ENCODE assay signal across 9 mouse cellular contexts in genomic region chr7:63910912-63911311, GRCm38 (mm10). TPM values are rescaled to one million over a fixed set of nuclear protein-coding genes. Genes with fewer than 3 reads are reported as not detected.
DNase-seq lines count a peak whose midpoint lies in the region; ATAC-seq and TF ChIP-seq lines count a peak whose summit lies in the region.
"Had no signal": no experiment of that assay in that cellular context is flagged by ENCODE, and none has a peak within 500 bp of the region (broad histone marks: within the 10 kb centered on the region; RNA-seq: fewer than 3 reads in every experiment).

No protein-coding gene starts in this region.

- TF ChIP-seq CTCF in CH12.LX (conservative IDR thresholded peaks at IDR 0.05 in 1 of 2, IDR thresholded peaks at IDR 0.05 in 1 of 2; ENCODE audit: low read depth in 2 of 2, low read length in 2 of 2), result peak in 1 of 2 experiments; percentile 42; a peak in 2 of 4 replicates

- DNase-seq in gastrocnemius, postnatal 25 days, result peak; percentile 56
- no peak for DNase-seq in gastrocnemius, postnatal 36 days
- peak; percentile 80 for DNase-seq in CH12.LX (ENCODE audit: extremely low read depth)
- DNase-seq in heart, postnatal 4 days, result peak; percentile 32
- DNase-seq in adipocyte (ENCODE audit: low spot score), result no peak
- DNase-seq in right cerebral cortex, postnatal 10 days (ENCODE audit: low spot score in 2 of 2), result no peak
- DNase-seq in left cerebral cortex, postnatal 10 days (ENCODE audit: extremely low spot score in 1 of 2, low spot score in 2 of 2), result no peak

- peak; percentile 35 for TF ChIP-seq RAD21 in CH12.LX (IDR thresholded peaks at IDR 0.05; ENCODE audit: low read depth, low read length)

- H3K4me3 ChIP-seq in CH12.LX (replicated peaks in 1 of 3; ENCODE audit: low read depth in 2 of 3, low read length in 2 of 3, poor library complexity in 1 of 3), result no peak overlapping the region
- no peak overlapping the region for H3K4me3 ChIP-seq in lung, embryonic 15.5 days

- H3K9ac ChIP-seq in CH12.LX (ENCODE audit: insufficient read depth, low read depth), result peak overlapping the region; percentile 57
- no peak overlapping the region for H3K9ac ChIP-seq in lung, embryonic 15.5 days

- H3K27me3 ChIP-seq in CH12.LX (replicated peaks), result no peaks in the 10 kb centered on the region
- H3K27me3 ChIP-seq in lung, embryonic 15.5 days, result no peaks in the 10 kb centered on the region
- H3K27me3 ChIP-seq: Patski had no signal

- no peaks in the 10 kb centered on the region for H3K9me3 ChIP-seq in CH12.LX (replicated peaks; ENCODE audit: low read length)
- H3K9me3 ChIP-seq in lung, embryonic 15.5 days, result no peaks in the 10 kb centered on the region

- TF ChIP-seq POLR2A in CH12.LX (IDR thresholded peaks at IDR 0.05; ENCODE audit: low read depth, low read length), result peak; percentile 42; the same call in 1 of the 2 replicates

- H3K27ac ChIP-seq in CH12.LX (ENCODE audit: insufficient read depth, low read depth), result peak overlapping the region; percentile 100
- peak overlapping the region; percentile 86 for H3K27ac ChIP-seq in lung, embryonic 15.5 days

- H3K4me1 ChIP-seq in CH12.LX (ENCODE audit: control insufficient read depth in 1 of 2, insufficient read depth in 2 of 2), result peaks cover 28 to 67% of the 10 kb centered on the region in 2 experiments
- H3K4me1 ChIP-seq in lung, embryonic 15.5 days, result peaks cover 65% of the 10 kb centered on the region

- no peaks in the 10 kb centered on the region for H3K36me3 ChIP-seq in CH12.LX (replicated peaks in 1 of 2; ENCODE audit: control insufficient read depth in 1 of 2, insufficient read depth in 1 of 2, low read length in 1 of 2)
- H3K36me3 ChIP-seq in lung, embryonic 15.5 days, result no peaks in the 10 kb centered on the region

- H3K79me2 ChIP-seq in CH12.LX (replicated peaks; ENCODE audit: control insufficient read depth, extremely low read depth, insufficient read depth, poor library complexity, severe bottlenecking), result peaks cover 8% of the 10 kb centered on the region

- TF ChIP-seq EP300 in CH12.LX (IDR thresholded peaks at IDR 0.05; ENCODE audit: low read length), result peak; percentile 68

- WGBS in lung, embryonic 15.5 days, result 24% methylated on average over 4 of the region's 4 CpGs

- peak overlapping the region; percentile 91 for H3K4me2 ChIP-seq in CH12.LX (ENCODE audit: insufficient read depth, low read depth, poor library complexity, severe bottlenecking)
- no peak overlapping the region for H3K4me2 ChIP-seq in lung, embryonic 15.5 days

- intact Hi-C loops in gastrocnemius, postnatal 36 days (cut with DNase I), result no loop called here
- intact Hi-C loops in left cerebral cortex, postnatal 10 days (cut with DNase I), result no loop called here

- ATAC-seq in lung, embryonic 15.5 days (ENCODE audit: borderline replicate concordance, extremely low read depth, low FRiP score, low TSS enrichment), result no peak
- ATAC-seq: Patski had no signal

- dilution Hi-C loops in CH12.LX (cut with MboI; ENCODE audit: extremely low pct_ligation_motif_present, extremely low pct_unique_long_range_greater_than_20kb, low sequenced_read_pairs), result no loop called here

- in situ Hi-C loops in CH12.LX (cut with MboI; ENCODE audit: low pct_ligation_motif_present, low pct_unique_long_range_greater_than_20kb, low sequenced_read_pairs), result no loop called here

TF ChIP-seq in CH12.LX, 34 proteins besides CTCF, POLR2A, EP300 and RAD21:
- TF ChIP-seq CHD1 (IDR thresholded peaks at IDR 0.05; ENCODE audit: low read depth, low read length), result 0 out of 2 replicates have a peak, but pooled peaks have one; percentile 29
- TF ChIP-seq TBP (conservative IDR thresholded peaks at IDR 0.05; ENCODE audit: low read depth, low read length), result no peak
- TF ChIP-seq ZC3H11A (IDR thresholded peaks at IDR 0.05; ENCODE audit: low read depth, low read length), result no peak
- TF ChIP-seq CHD2 (IDR thresholded peaks at IDR 0.05; ENCODE audit: low read length), result no peak
- TF ChIP-seq USF1 (IDR thresholded peaks at IDR 0.05; ENCODE audit: low read depth, low read length), result no peak
- TF ChIP-seq NELFE (IDR thresholded peaks at IDR 0.05; ENCODE audit: low read depth, low read length), result no peak
- TF ChIP-seq ETS1 (conservative IDR thresholded peaks at IDR 0.05; ENCODE audit: low read depth, low read length), result peak; percentile 55
- TF ChIP-seq BHLHE40 (IDR thresholded peaks at IDR 0.05; ENCODE audit: low read depth, low read length), result peak; percentile 48
- TF ChIP-seq ZMIZ1 (IDR thresholded peaks at IDR 0.05; ENCODE audit: low read depth, low read length), result no peak
- TF ChIP-seq JUN (IDR thresholded peaks at IDR 0.05; ENCODE audit: insufficient read depth, low read depth, low read length), result no peak
- no peak for TF ChIP-seq NRF1 (IDR thresholded peaks at IDR 0.05; ENCODE audit: low read depth, low read length)
- peak; percentile 68 for TF ChIP-seq TCF12 (IDR thresholded peaks at IDR 0.05; ENCODE audit: low read depth, low read length)
- 0 out of 2 replicates have a peak, but pooled peaks have one; percentile 34 for TF ChIP-seq MAZ (IDR thresholded peaks at IDR 0.05; ENCODE audit: low read depth, low read length)
- TF ChIP-seq JUND (conservative IDR thresholded peaks at IDR 0.05; ENCODE audit: low read depth, low read length), result no peak
- TF ChIP-seq ZKSCAN1 (IDR thresholded peaks at IDR 0.05; ENCODE audit: borderline replicate concordance, low read depth, low read length), result no peak
- TF ChIP-seq HCFC1 (IDR thresholded peaks at IDR 0.05; ENCODE audit: low read depth, low read length), result no peak
- TF ChIP-seq MAFK (IDR thresholded peaks at IDR 0.05; ENCODE audit: insufficient replicate concordance, low read length), result no peak
- TF ChIP-seq IRF4 (IDR thresholded peaks at IDR 0.05; ENCODE audit: low read depth, low read length), result peak; percentile 61
- peak; percentile 14; the same call in 1 of the 2 replicates for TF ChIP-seq SMC3 (IDR thresholded peaks at IDR 0.05; ENCODE audit: low read depth, low read length)
- TF ChIP-seq MEF2A (IDR thresholded peaks at IDR 0.05; ENCODE audit: borderline replicate concordance, low read depth, low read length), result peak; percentile 38; the same call in 1 of the 2 replicates
- TF ChIP-seq ZNF384 (IDR thresholded peaks at IDR 0.05; ENCODE audit: low read depth, low read length), result peak; percentile 38
- TF ChIP-seq E2F4 (IDR thresholded peaks at IDR 0.05; ENCODE audit: insufficient replicate concordance, low read depth, low read length), result no peak
- TF ChIP-seq UBTF (IDR thresholded peaks at IDR 0.05; ENCODE audit: low read depth, low read length), result no peak
- no peak for TF ChIP-seq POLR2AphosphoS2 (IDR thresholded peaks at IDR 0.05; ENCODE audit: low read depth, low read length)
- peak; percentile 39; the same call in 1 of the 2 replicates for TF ChIP-seq RCOR1 (conservative IDR thresholded peaks at IDR 0.05; ENCODE audit: low read depth, low read length)

RNA-seq across cellular contexts. Expression of gene E030018B13Rik, which starts 5.7 kb away (rescaled TPM):
- not detected for total RNA-seq in gastrocnemius, postnatal 25 days (2021)
- total RNA-seq in gastrocnemius, postnatal 36 days (2021), result not detected
- total RNA-seq in CH12.LX (2012; rRNA removed) (not detected in 2 replicates), CH12.LX (2014; rRNA removed) (not detected in 2 replicates)
- polyA plus RNA-seq in CH12.LX (2012; ENCODE audit: insufficient read length, low read depth), result not detected in 2 replicates
- total RNA-seq in heart, postnatal 4 days (2021), result not detected
- 0.15 and 0.26 TPM in 2 replicates for polyA plus RNA-seq in lung, embryonic 15.5 days (2015; fragmentation: Nextera tagmentation; extraction: Ambion mirVana)
- not detected for total RNA-seq in left cerebral cortex, postnatal 10 days (2021)
- polyA plus RNA-seq: Patski had no signal

RNA-seq across cellular contexts. Expression of gene Klf13, which starts 27.8 kb away (rescaled TPM):
- total RNA-seq in gastrocnemius, postnatal 25 days (2021), result 10 to 100 TPM; 38.9 to 43.1 TPM
- total RNA-seq in gastrocnemius, postnatal 36 days (2021), result 10 to 100 TPM; 42.3 to 47.7 TPM
- 5.7 and 9.7 TPM in 2 replicates for total RNA-seq in CH12.LX (2012; rRNA removed)
- total RNA-seq in CH12.LX (2014; rRNA removed), result 1.2 and 1.7 TPM in 2 replicates
- polyA plus RNA-seq in CH12.LX (2012; ENCODE audit: insufficient read length, low read depth), result 3.7 TPM in 2 replicates
- 10 to 100 TPM; 52.1 to 53.2 TPM for total RNA-seq in heart, postnatal 4 days (2021)
- 34.4 and 35.1 TPM in 2 replicates for polyA plus RNA-seq in lung, embryonic 15.5 days (2015; fragmentation: Nextera tagmentation; extraction: Ambion mirVana)
- total RNA-seq in left cerebral cortex, postnatal 10 days (2021), result 100 to 1,000 TPM; 148 to 154 TPM

Comparison
In these comparisons a context has a peak if more than half of its experiments do, and no peak if none do; other contexts are left out.
1. DNase-seq: peak in gastrocnemius, postnatal 25 days (single experiment), CH12.LX (single experiment) and heart, postnatal 4 days (single experiment); none in gastrocnemius, postnatal 36 days (0 of 2), adipocyte (single experiment), right cerebral cortex, postnatal 10 days (0 of 2) and left cerebral cortex, postnatal 10 days (0 of 2).